Mouse (Mus musculus): Measurements from ENCODE around the gene Zbtb17.

- TF ChIP-seq CTCF (IDR thresholded peaks at IDR 0.05; ENCODE audit: extremely low read depth, insufficient read length, insufficient replicate concordance, low read depth, low read length) (no peak), POLR2A (IDR thresholded peaks at IDR 0.05; ENCODE audit: low read depth, low read length) (no peak)
Observed at GRCm38 (mm10) chr4:141468576-141468975, 24.1 kb downstream of the Zbtb17 start.

Data from small intestine, adult 2 months (tissue).